Mouse (Mus musculus): ENCODE measurements at regions not wholly inside any gene's neighbourhood (a gene's known extent, or its start where the extent isn't known, plus 50 kb on each side); places are given as distances from the start of the nearest gene placed in this dataset.

DNA sequence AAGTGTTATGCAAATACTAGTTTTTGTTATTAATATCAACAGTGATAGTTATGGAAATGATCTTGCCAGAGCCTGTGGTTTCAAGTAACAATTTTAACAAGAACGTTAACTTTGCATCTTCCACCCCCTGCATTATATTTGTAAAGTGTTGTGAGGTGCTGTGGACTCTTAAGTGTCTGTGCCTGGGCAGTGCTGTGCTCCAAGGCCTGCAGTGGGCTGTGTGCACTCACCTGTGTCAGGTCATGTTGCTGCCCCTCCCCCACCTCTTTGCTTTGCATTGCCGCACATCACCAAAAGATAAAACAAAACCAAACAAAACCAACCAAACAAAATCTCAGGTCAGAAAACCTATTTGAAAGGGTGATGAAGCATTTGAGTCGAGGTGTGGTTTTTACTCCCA is 297.7 kb downstream of the Sec16b start:
- TF ChIP-seq CHD2 (IDR thresholded peaks at IDR 0.05; ENCODE audit: low read depth, low read length) (no peak), ZNF384 (IDR thresholded peaks at IDR 0.05; ENCODE audit: low read depth, low read length) (no peak), HCFC1 (IDR thresholded peaks at IDR 0.05; ENCODE audit: borderline replicate concordance, insufficient read depth, low read length) (no peak), ZC3H11A (IDR thresholded peaks at IDR 0.05; ENCODE audit: borderline replicate concordance, low read depth, low read length) (no peak)
